Mouse (Mus musculus): ENCODE measurements around the gene Mmaa. TPM values are rescaled to one million over a fixed set of nuclear protein-coding genes. Genes with fewer than 3 reads are reported as not detected.

Mmaa gene
- polyA plus RNA-seq, 1 experiment from 2014 or later, result 17.2 TPM

DNA sequence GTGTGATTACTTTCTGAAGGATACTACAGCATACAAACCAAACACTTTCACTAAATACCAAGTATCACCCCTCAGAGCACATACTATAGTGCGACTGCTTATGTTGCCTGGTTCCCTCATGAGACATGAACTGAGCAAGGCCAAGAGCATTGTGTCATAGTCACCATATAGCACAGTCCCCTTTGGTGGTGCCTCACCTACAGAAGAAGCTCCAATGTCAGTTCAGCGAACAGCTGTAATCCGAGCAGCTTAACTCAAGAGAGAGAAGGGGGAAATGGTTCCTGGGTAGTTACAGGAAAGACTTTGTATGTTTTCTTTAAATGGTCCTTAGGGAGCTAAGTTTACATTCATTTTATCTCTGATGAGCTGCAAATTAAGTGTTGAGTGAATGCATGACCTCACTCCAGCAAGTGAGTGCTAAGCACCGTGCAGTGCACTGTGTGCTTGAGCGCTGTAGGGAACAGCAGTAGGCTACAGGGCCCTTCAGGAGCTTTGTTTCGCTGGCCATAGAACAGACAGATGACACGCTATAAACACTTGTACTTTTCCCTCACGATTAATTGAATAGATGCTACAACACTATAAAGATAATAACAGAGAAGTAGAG, 17.4 kb downstream of the Mmaa start:
- no peak overlapping the region for H3K27ac ChIP-seq (ENCODE audit: low read depth, low read length)
- H3K27me3 ChIP-seq (ENCODE audit: control insufficient read depth, insufficient read depth, low read length), result no peaks in the 10 kb centered on the region
- H3K4me1 ChIP-seq (ENCODE audit: control insufficient read depth, insufficient read depth, low read length), result no peaks in the 10 kb centered on the region
- H3K4me2 ChIP-seq (ENCODE audit: low read depth, low read length), result no peak overlapping the region
- H3K9me3 ChIP-seq (ENCODE audit: control insufficient read depth, low read length), result no peaks in the 10 kb centered on the region
- WGBS, result 83% methylated on average over 8 of the region's 8 CpGs
- no peak for ATAC-seq (ENCODE audit: low read depth)
- H3K9ac ChIP-seq (replicated peaks; ENCODE audit: low read depth, low read length), result no peak overlapping the region
- peaks cover 16% of the 10 kb centered on the region; the same call in 1 of the 2 replicates for H3K36me3 ChIP-seq (ENCODE audit: control insufficient read depth, insufficient read depth, low read length)
- H3K4me3 ChIP-seq (ENCODE audit: low read depth, low read length), result no peak overlapping the region

DNA sequence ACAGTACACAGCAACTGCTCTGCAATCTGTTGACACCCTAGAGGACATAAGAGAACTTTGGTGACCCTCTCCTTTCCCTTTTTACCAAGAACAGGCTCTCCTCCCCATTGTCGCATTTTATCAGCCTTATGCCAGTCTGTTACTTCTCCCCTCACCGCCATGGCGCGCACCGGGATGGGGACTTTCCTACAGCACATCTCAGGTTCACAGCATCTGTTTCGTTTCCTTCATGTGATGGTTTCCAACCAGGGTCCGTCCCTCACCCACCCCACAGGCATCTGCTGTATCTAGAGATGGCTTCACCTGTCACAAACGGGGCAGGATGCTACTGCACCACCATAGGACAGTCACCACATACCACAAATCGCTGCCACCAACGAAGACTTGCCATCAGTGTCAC, 19.8 kb downstream of the Mmaa start:
- H3K27ac ChIP-seq (ENCODE audit: low read depth, low read length), result no peak overlapping the region
- H3K36me3 ChIP-seq (ENCODE audit: control insufficient read depth, insufficient read depth, low read length), result peaks cover 20% of the 10 kb centered on the region; the same call in 1 of the 2 replicates
- no peak for ATAC-seq (ENCODE audit: low read depth)
- no peaks in the 10 kb centered on the region for H3K4me1 ChIP-seq (ENCODE audit: control insufficient read depth, insufficient read depth, low read length)
- H3K4me2 ChIP-seq (ENCODE audit: low read depth, low read length), result no peak overlapping the region
- no peaks in the 10 kb centered on the region for H3K27me3 ChIP-seq (ENCODE audit: control insufficient read depth, insufficient read depth, low read length)
- no peaks in the 10 kb centered on the region for H3K9me3 ChIP-seq (ENCODE audit: control insufficient read depth, low read length)
- H3K9ac ChIP-seq (replicated peaks; ENCODE audit: low read depth, low read length), result no peak overlapping the region
- 97% methylated on average over 10 of the region's 10 CpGs for WGBS
- H3K4me3 ChIP-seq (ENCODE audit: low read depth, low read length), result no peak overlapping the region

DNA sequence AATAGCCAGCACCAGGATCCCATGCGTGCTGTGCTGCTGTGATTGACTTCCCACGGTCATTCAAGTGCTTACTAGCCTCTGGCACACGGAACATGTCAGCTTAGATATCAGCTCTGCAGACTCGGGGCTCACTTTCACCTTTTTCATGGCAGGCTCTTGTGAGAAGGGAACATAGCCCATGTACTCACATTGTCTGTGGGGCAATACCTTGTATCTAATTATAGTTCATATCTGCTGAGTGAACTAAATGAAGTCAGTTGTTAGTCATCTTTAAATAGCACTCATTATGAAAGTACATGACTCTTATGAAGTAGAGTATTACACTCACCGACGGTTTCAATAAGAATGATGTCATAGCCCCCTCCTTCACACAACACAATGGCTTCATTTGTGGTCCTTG, 21.0 kb downstream of the Mmaa start:
- H3K9ac ChIP-seq (replicated peaks; ENCODE audit: low read depth, low read length), result no peak overlapping the region
- no peak overlapping the region for H3K4me3 ChIP-seq (ENCODE audit: low read depth, low read length)
- 91% methylated on average over 6 of the region's 6 CpGs for WGBS
- no peak overlapping the region for H3K27ac ChIP-seq (ENCODE audit: low read depth, low read length)
- no peaks in the 10 kb centered on the region for H3K27me3 ChIP-seq (ENCODE audit: control insufficient read depth, insufficient read depth, low read length)
- no peaks in the 10 kb centered on the region for H3K4me1 ChIP-seq (ENCODE audit: control insufficient read depth, insufficient read depth, low read length)
- no peak overlapping the region for H3K4me2 ChIP-seq (ENCODE audit: low read depth, low read length)
- ATAC-seq (ENCODE audit: low read depth), result no peak
- no peaks in the 10 kb centered on the region for H3K9me3 ChIP-seq (ENCODE audit: control insufficient read depth, low read length)
- H3K36me3 ChIP-seq (ENCODE audit: control insufficient read depth, insufficient read depth, low read length), result peaks cover 20% of the 10 kb centered on the region

DNA sequence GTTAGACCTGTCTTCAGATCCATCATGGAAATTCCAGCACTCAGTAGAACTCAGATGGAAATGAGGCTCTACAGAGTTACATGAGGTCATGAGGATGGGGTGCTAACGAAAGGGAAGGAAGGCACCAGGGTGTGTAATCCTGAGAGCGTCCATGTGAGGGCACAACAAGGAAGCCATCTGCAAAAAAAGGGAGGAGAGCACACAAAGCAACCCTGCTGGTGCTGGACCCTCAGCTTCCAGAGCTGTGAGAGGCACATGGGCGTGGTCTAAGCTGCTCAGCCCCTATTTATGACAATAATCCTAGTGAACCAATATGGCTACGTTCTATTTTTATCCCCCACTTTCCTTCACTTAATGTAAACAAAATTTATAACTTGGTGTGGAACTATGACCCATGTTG, 22.1 kb downstream of the Mmaa start:
- no peak overlapping the region for H3K4me2 ChIP-seq (ENCODE audit: low read depth, low read length)
- no peak overlapping the region for H3K4me3 ChIP-seq (ENCODE audit: low read depth, low read length)
- H3K27ac ChIP-seq (ENCODE audit: low read depth, low read length), result no peak overlapping the region
- H3K27me3 ChIP-seq (ENCODE audit: control insufficient read depth, insufficient read depth, low read length), result no peaks in the 10 kb centered on the region
- no peak for ATAC-seq (ENCODE audit: low read depth)
- 74% methylated on average over 4 of the region's 4 CpGs for WGBS
- H3K36me3 ChIP-seq (ENCODE audit: control insufficient read depth, insufficient read depth, low read length), result peaks cover 29% of the 10 kb centered on the region
- H3K9me3 ChIP-seq (ENCODE audit: control insufficient read depth, low read length), result no peaks in the 10 kb centered on the region
- H3K9ac ChIP-seq (replicated peaks; ENCODE audit: low read depth, low read length), result no peak overlapping the region
- no peaks in the 10 kb centered on the region for H3K4me1 ChIP-seq (ENCODE audit: control insufficient read depth, insufficient read depth, low read length)

DNA sequence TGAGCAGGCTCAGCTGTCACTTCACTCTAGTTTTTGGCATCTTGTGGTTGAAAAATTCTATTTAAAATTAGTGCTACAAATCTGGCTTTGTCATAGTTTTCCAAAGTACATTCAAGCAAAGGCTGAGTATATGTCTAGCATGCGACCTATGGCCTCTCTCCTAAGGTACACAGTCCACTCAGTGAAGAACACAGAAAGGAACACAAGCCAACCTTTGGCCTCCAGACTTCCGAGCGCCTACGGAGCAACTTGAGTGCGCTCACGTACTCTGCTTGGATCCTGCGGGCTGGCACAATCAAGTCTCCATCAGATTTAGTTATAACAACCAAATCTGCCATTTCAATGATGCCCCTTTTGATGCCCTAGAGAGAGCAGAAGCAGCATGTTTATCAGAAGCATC, 25.8 kb downstream of the Mmaa start:
- Histone ChIP-seq H3K4me2 (ENCODE audit: low read depth, low read length) (no peak overlapping the region), H3K27ac (ENCODE audit: low read depth, low read length) (no peak overlapping the region), H3K9ac (replicated peaks; ENCODE audit: low read depth, low read length) (no peak overlapping the region), H3K9me3 (ENCODE audit: control insufficient read depth, low read length) (no peaks in the 10 kb centered on the region), H3K4me1 (ENCODE audit: control insufficient read depth, insufficient read depth, low read length) (no peaks in the 10 kb centered on the region), H3K36me3 (ENCODE audit: control insufficient read depth, insufficient read depth, low read length) (peaks cover 40% of the 10 kb centered on the region), H3K4me3 (ENCODE audit: low read depth, low read length) (no peak overlapping the region), H3K27me3 (ENCODE audit: control insufficient read depth, insufficient read depth, low read length) (no peaks in the 10 kb centered on the region)
- 93% methylated on average over 7 of the region's 7 CpGs for WGBS
- ATAC-seq (ENCODE audit: low read depth), result no peak

DNA sequence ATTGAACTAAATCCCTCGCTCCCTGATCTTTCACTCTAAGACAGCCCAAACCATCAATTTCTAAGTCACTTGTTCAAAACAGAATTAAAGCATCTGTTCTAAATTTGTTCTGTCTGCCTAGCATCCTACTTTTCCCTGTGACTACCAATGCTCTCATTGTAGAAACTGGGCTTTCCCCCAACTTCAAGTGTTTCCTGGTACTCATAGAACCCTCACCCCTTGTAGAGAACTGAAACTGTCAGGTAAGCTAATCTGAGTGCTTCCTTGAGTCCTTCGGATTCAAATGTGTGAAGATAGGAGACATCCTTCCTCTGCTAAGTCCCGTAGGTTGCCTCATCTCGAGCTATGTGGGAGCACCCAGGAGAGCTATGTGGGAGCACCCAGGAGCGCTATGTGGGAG, 32.8 kb downstream of the Mmaa start:
- Histone ChIP-seq H3K9ac (replicated peaks; ENCODE audit: low read depth, low read length) (no peak overlapping the region), H3K27ac (ENCODE audit: low read depth, low read length) (no peak overlapping the region), H3K4me3 (ENCODE audit: low read depth, low read length) (no peak overlapping the region), H3K27me3 (ENCODE audit: control insufficient read depth, insufficient read depth, low read length) (no peaks in the 10 kb centered on the region), H3K36me3 (ENCODE audit: control insufficient read depth, insufficient read depth, low read length) (peaks cover 4% of the 10 kb centered on the region; the same call in 1 of the 2 replicates), H3K4me1 (ENCODE audit: control insufficient read depth, insufficient read depth, low read length) (no peaks in the 10 kb centered on the region), H3K9me3 (ENCODE audit: control insufficient read depth, low read length) (no peaks in the 10 kb centered on the region), H3K4me2 (ENCODE audit: low read depth, low read length) (no peak overlapping the region)
- no peak for ATAC-seq (ENCODE audit: low read depth)
- 92% methylated on average over 5 of the region's 5 CpGs for WGBS

DNA sequence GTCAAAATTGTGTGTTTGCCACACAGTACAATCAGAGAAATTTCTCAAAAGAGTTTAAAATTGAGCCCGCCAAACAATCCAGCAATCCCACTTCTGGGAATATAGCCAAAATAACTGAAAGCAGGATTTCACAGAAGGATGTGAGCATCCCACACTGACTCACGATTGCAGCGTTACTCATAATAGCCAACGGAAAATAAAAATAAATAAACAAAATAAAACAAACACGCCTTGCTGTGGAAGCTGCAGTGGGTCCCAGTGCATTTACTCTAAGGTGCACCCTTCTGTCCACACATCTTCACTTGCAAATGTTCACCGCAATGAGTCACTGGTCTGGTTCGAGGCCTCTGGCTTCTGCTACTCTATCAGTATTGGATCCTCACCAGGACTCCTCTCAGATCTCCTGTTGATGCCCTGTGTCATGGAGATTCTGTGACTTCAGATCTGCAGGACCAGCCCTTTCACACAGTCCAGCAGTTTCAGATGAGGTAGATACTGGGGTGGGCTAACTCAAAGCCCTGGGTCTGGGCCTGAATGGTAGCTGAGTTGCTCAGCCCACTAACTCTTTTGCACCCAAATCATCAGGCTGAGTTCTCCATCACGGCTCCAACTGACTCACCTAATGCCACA, 38.5 kb downstream of the Mmaa start:
- Histone ChIP-seq H3K9me3 (ENCODE audit: control insufficient read depth, low read length) (no peaks in the 10 kb centered on the region), H3K4me2 (ENCODE audit: low read depth, low read length) (no peak overlapping the region), H3K36me3 (ENCODE audit: control insufficient read depth, insufficient read depth, low read length) (no peaks in the 10 kb centered on the region), H3K27ac (ENCODE audit: low read depth, low read length) (no peak overlapping the region), H3K9ac (replicated peaks; ENCODE audit: low read depth, low read length) (no peak overlapping the region), H3K4me1 (ENCODE audit: control insufficient read depth, insufficient read depth, low read length) (no peaks in the 10 kb centered on the region), H3K27me3 (ENCODE audit: control insufficient read depth, insufficient read depth, low read length) (no peaks in the 10 kb centered on the region), H3K4me3 (ENCODE audit: low read depth, low read length) (no peak overlapping the region)
- ATAC-seq (ENCODE audit: low read depth), result no peak
- WGBS, result 89% methylated on average over 8 of the region's 8 CpGs

DNA sequence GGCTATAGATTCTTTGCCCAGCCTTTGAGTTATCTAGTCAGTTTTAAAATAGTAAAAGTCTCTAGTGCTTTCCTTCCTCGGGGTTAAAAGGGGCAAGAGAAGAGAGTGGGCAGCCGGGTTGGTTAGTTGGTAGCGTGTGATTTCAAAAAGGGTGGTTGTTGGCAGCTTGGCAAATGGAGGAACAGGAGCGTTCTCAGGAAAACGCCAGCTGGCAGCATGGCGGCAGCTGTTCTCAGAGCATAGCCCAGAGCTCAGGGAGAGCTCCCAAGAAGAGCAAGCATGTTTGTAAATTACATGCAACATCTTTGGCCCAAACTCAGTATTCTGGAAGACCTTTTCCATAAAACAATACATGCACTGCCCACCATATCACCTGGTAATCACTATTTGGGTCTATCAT, 41.0 kb downstream of the Mmaa start:
- Histone ChIP-seq H3K4me2 (ENCODE audit: low read depth, low read length) (no peak overlapping the region), H3K4me3 (ENCODE audit: low read depth, low read length) (no peak overlapping the region), H3K9me3 (ENCODE audit: control insufficient read depth, low read length) (no peaks in the 10 kb centered on the region), H3K27me3 (ENCODE audit: control insufficient read depth, insufficient read depth, low read length) (no peaks in the 10 kb centered on the region), H3K4me1 (ENCODE audit: control insufficient read depth, insufficient read depth, low read length) (no peaks in the 10 kb centered on the region), H3K9ac (replicated peaks; ENCODE audit: low read depth, low read length) (no peak overlapping the region), H3K36me3 (ENCODE audit: control insufficient read depth, insufficient read depth, low read length) (no peaks in the 10 kb centered on the region), H3K27ac (ENCODE audit: low read depth, low read length) (no peak overlapping the region)
- ATAC-seq (ENCODE audit: low read depth), result no peak
- 86% methylated on average over 6 of the region's 6 CpGs for WGBS

DNA sequence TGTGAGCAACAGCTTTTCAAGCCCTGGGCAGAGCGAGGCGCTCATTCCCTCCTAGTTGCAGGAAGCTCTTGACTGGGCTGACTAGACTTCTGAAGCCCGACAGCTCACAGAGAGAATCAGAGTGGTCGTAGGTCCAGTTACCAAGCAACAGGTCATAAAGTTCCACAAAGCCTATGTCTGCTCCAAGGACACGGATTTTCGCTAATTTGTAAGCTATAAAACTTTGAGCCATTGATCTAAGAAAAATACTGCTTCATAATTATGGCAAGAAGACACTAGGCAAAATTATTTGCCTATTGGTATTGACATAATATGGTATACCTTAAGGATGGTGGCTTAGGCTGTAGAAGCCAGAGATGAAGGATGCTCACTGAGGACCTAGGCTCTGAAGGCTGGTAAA, 46.3 kb downstream of the Mmaa start, which contains the start of gene 1700011L22Rik:
Gene 1700011L22Rik (minus strand): TSS at position 101 of the 400 bp plus-strand sequence.
- H3K4me1 ChIP-seq (ENCODE audit: control insufficient read depth, insufficient read depth, low read length), result no peaks in the 10 kb centered on the region
- no peak for ATAC-seq (ENCODE audit: low read depth)
- no peaks in the 10 kb centered on the region for H3K27me3 ChIP-seq (ENCODE audit: control insufficient read depth, insufficient read depth, low read length)
- WGBS, result 52% methylated on average over 6 of the region's 6 CpGs
- no peak within 1 kb of the TSS for H3K4me3 ChIP-seq (ENCODE audit: low read depth, low read length)
- no peak within 1 kb of the TSS for H3K4me2 ChIP-seq (ENCODE audit: low read depth, low read length)
- H3K9ac ChIP-seq (replicated peaks; ENCODE audit: low read depth, low read length), result no peak within 1 kb of the TSS
- no peaks in the 10 kb centered on the region for H3K9me3 ChIP-seq (ENCODE audit: control insufficient read depth, low read length)
- no peaks in the 10 kb centered on the region for H3K36me3 ChIP-seq (ENCODE audit: control insufficient read depth, insufficient read depth, low read length)
- no peak within 1 kb of the TSS for H3K27ac ChIP-seq (ENCODE audit: low read depth, low read length)

All from neural tube, embryonic 14.5 days (tissue).